Mouse (Mus musculus): ENCODE data around the gene Frs3. TPM values are rescaled to one million over a fixed set of nuclear protein-coding genes. Genes with fewer than 3 reads are reported as not detected.

The Frs3 gene
- polyA plus RNA-seq, 1 experiment, result 2.7 TPM

DNA sequence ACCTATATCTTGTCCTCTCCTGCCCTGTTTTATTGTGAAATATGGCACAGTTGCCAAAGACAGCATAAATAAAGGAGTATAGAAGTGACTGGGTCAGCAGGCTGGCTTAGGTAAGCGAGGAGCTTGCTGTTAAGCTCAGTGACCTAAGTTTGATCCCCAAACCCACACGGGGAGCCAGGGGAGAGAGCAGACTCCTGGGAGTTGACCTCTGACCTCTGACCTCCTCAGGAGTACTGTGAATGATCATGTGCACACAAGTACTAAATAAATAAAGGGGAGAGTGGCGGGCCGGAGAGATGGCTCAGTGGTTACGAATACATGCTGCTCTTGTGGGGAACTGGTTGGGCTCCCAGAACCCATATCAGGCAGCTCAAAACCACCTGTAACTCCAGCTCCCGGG lies 61.3 kb downstream of the Frs3 start:
- TF ChIP-seq POLR2A (IDR thresholded peaks at IDR 0.05; ENCODE audit: low read depth, low read length) (no peak), CTCF (IDR thresholded peaks at IDR 0.05; ENCODE audit: borderline replicate concordance, insufficient read depth, low read length) (no peak)
- peaks cover 2% of the 10 kb centered on the region; the same call in 1 of the 2 replicates for H3K4me1 ChIP-seq (ENCODE audit: control insufficient read depth, insufficient read depth, low read length)
- no peak overlapping the region for H3K4me3 ChIP-seq (ENCODE audit: insufficient read depth, low read length)
- no peak overlapping the region for H3K27ac ChIP-seq (ENCODE audit: insufficient read depth, low read length)

- TF ChIP-seq POLR2A (IDR thresholded peaks at IDR 0.05; ENCODE audit: low read depth, low read length), result no peak
- no peak for TF ChIP-seq CTCF (IDR thresholded peaks at IDR 0.05; ENCODE audit: borderline replicate concordance, insufficient read depth, low read length)
- no peak overlapping the region for H3K27ac ChIP-seq (ENCODE audit: insufficient read depth, low read length)
- H3K4me3 ChIP-seq (ENCODE audit: insufficient read depth, low read length), result no peak overlapping the region
- H3K4me1 ChIP-seq (ENCODE audit: control insufficient read depth, insufficient read depth, low read length), result peaks cover 2% of the 10 kb centered on the region; the same call in 1 of the 2 replicates
Observed at GRCm38 (mm10) chr17:47751811-47752210, 63.0 kb downstream of the Frs3 start.

- no peak overlapping the region for H3K4me3 ChIP-seq (ENCODE audit: insufficient read depth, low read length)
- no peak overlapping the region for H3K27ac ChIP-seq (ENCODE audit: insufficient read depth, low read length)
- no peak for TF ChIP-seq CTCF (IDR thresholded peaks at IDR 0.05; ENCODE audit: borderline replicate concordance, insufficient read depth, low read length)
- no peak for TF ChIP-seq POLR2A (IDR thresholded peaks at IDR 0.05; ENCODE audit: low read depth, low read length)
- H3K4me1 ChIP-seq (ENCODE audit: control insufficient read depth, insufficient read depth, low read length), result peaks cover 2% of the 10 kb centered on the region; the same call in 1 of the 2 replicates
Observed at GRCm38 (mm10) chr17:47753130-47753775, 64.4 kb downstream of the Frs3 start.

Other genes with a start within 250 kb of the Frs3 start
- 10.5 and 16.0 TPM in 2 replicates for gene Taf8, start 186.7 kb upstream of the Frs3 start, polyA plus RNA-seq (2011; ENCODE audit: insufficient read length, low read depth, missing spikeins)
- 159 and 169 TPM in 2 replicates for gene Ccnd3, start 184.0 kb upstream of the Frs3 start, polyA plus RNA-seq (2011; ENCODE audit: insufficient read length, low read depth, missing spikeins)
- gene Bysl, start 77.5 kb upstream of the Frs3 start, polyA plus RNA-seq (2011; ENCODE audit: insufficient read length, low read depth, missing spikeins), result 11.6 and 17.0 TPM in 2 replicates
- gene Med20, start 77.4 kb upstream of the Frs3 start, polyA plus RNA-seq (2011; ENCODE audit: insufficient read length, low read depth, missing spikeins), result 27.2 and 28.9 TPM in 2 replicates
- 2.5 and 2.8 TPM in 2 replicates for gene Gm20517, start 77.4 kb upstream of the Frs3 start, polyA plus RNA-seq (2011; ENCODE audit: insufficient read length, low read depth, missing spikeins)
- 7.2 and 8.8 TPM in 2 replicates for gene Usp49, start 58.3 kb upstream of the Frs3 start, polyA plus RNA-seq (2011; ENCODE audit: insufficient read length, low read depth, missing spikeins)
- 150 and 175 TPM in 2 replicates for gene Tomm6, start 644 bp upstream of the Frs3 start, polyA plus RNA-seq (2011; ENCODE audit: insufficient read length, low read depth, missing spikeins)
- gene Gm21981, start 5.4 kb downstream of the Frs3 start, polyA plus RNA-seq (2011; ENCODE audit: insufficient read length, low read depth, missing spikeins), result 3.0 and 3.4 TPM in 2 replicates
- not detected in 2 replicates for gene Prickle4, start 5.7 kb downstream of the Frs3 start, polyA plus RNA-seq (2011; ENCODE audit: insufficient read length, low read depth, missing spikeins)
- not detected in 2 replicates for gene Pgc, start 37.8 kb downstream of the Frs3 start, polyA plus RNA-seq (2011; ENCODE audit: insufficient read length, low read depth, missing spikeins)
- gene Tfeb, start 48.0 kb downstream of the Frs3 start, polyA plus RNA-seq (2011; ENCODE audit: insufficient read length, low read depth, missing spikeins), result 4.7 and 6.5 TPM in 2 replicates
- gene Mdfi, start 145.7 kb downstream of the Frs3 start, polyA plus RNA-seq (2011; ENCODE audit: insufficient read length, low read depth, missing spikeins), result 8.8 and 13.7 TPM in 2 replicates
- gene Foxp4, start 235.6 kb downstream of the Frs3 start, polyA plus RNA-seq (2011; ENCODE audit: insufficient read length, low read depth, missing spikeins), result 27.2 and 29.5 TPM in 2 replicates

All from embryonic fibroblast, embryonic 13.5 days (primary cell).